ENCODE assay signal across 32 mouse cellular contexts in genomic region chr14:34223362-34223898, GRCm38 (mm10). TPM values are rescaled to one million over a fixed set of nuclear protein-coding genes. Genes with fewer than 3 reads are reported as not detected.
DNase-seq lines count a peak whose midpoint lies in the region; ATAC-seq and TF ChIP-seq lines count a peak whose summit lies in the region.
"Had no signal": no experiment of that assay in that cellular context is flagged by ENCODE, and none has a peak within 500 bp of the region (broad histone marks: within the 10 kb centered on the region; RNA-seq: fewer than 3 reads in every experiment).

No protein-coding gene starts in this region.

- no peak for TF ChIP-seq CTCF in lung, postnatal 0 days (IDR thresholded peaks at IDR 0.05)

- H3K27ac ChIP-seq in midbrain, embryonic 11.5 days (ENCODE audit: low read depth, low read length) = no peak overlapping the region
- H3K27ac ChIP-seq in midbrain, embryonic 13.5 days = no peak overlapping the region
- no peak overlapping the region for H3K27ac ChIP-seq in lung, postnatal 0 days (ENCODE audit: low read length)
- no peak overlapping the region for H3K27ac ChIP-seq in stomach, embryonic 14.5 days (ENCODE audit: low read length)
- H3K27ac ChIP-seq: embryonic facial prominence, embryonic 13.5 days; forebrain, embryonic 12.5 days; gastrocnemius, adult 2 months; hindbrain, embryonic 10.5 days; kidney, postnatal 0 days; left cerebral cortex, adult 2 months; liver, embryonic 14.5 days; neural tube, embryonic 12.5 days had no signal

- no peak overlapping the region for H3K4me3 ChIP-seq in midbrain, embryonic 11.5 days (ENCODE audit: low read depth, low read length)
- H3K4me3 ChIP-seq in midbrain, embryonic 13.5 days (replicated peaks) = no peak overlapping the region
- H3K4me3 ChIP-seq in lung, postnatal 0 days (ENCODE audit: low read depth, low read length) = no peak overlapping the region
- no peak overlapping the region for H3K4me3 ChIP-seq in stomach, embryonic 14.5 days (ENCODE audit: low read depth, low read length)
- H3K4me3 ChIP-seq: embryonic facial prominence, embryonic 13.5 days; erythroblast, embryonic 14.5 days; forebrain, embryonic 12.5 days; gastrocnemius, adult 2 months; hindbrain, embryonic 10.5 days; left cerebral cortex, adult 2 months; neural tube, embryonic 12.5 days had no signal

- ATAC-seq in midbrain, embryonic 11.5 days (ENCODE audit: low FRiP score) = no peak
- no peak for ATAC-seq in midbrain, embryonic 13.5 days
- ATAC-seq in lung, postnatal 0 days = peak; percentile 95
- ATAC-seq in stomach, embryonic 14.5 days (ENCODE audit: insufficient number of reproducible peaks, insufficient read depth, low FRiP score, low read depth) = 0 out of 2 replicates have a peak, but pooled peaks have one; percentile 25
- ATAC-seq: hindbrain, embryonic 16.5 days; Patski had no signal

- H3K4me2 ChIP-seq in midbrain, embryonic 11.5 days = no peak overlapping the region
- H3K4me2 ChIP-seq in midbrain, embryonic 13.5 days (replicated peaks) = no peak overlapping the region
- no peak overlapping the region for H3K4me2 ChIP-seq in lung, postnatal 0 days (replicated peaks; ENCODE audit: low read depth, low read length)
- H3K4me2 ChIP-seq in stomach, embryonic 14.5 days (replicated peaks; ENCODE audit: low read depth, low read length) = no peak overlapping the region
- H3K4me2 ChIP-seq: embryonic facial prominence, embryonic 13.5 days; forebrain, embryonic 12.5 days; heart, embryonic 11.5 days; neural tube, embryonic 12.5 days had no signal

- H3K9me3 ChIP-seq in midbrain, embryonic 11.5 days (ENCODE audit: control insufficient read depth, low read length) = no peaks in the 10 kb centered on the region
- H3K9me3 ChIP-seq in midbrain, embryonic 13.5 days = no peaks in the 10 kb centered on the region
- H3K9me3 ChIP-seq in lung, postnatal 0 days (ENCODE audit: low read length) = no peaks in the 10 kb centered on the region
- no peaks in the 10 kb centered on the region for H3K9me3 ChIP-seq in stomach, embryonic 14.5 days (ENCODE audit: control insufficient read depth, low read depth, low read length)
- H3K9me3 ChIP-seq: embryonic facial prominence, embryonic 13.5 days; forebrain, embryonic 12.5 days; G1E; hindbrain, embryonic 10.5 days; neural tube, embryonic 12.5 days had no signal

- peak; percentile 23 for DNase-seq in midbrain, embryonic 11.5 days (ENCODE audit: low spot score, missing footprints)
- DNase-seq in lung, postnatal 0 days (ENCODE audit: low spot score) = peak; percentile 83
- DNase-seq in right cerebral cortex, adult 18-20 months = no peak
- no peak for DNase-seq in kidney, adult 9 months
- no peak for DNase-seq in layer of hippocampus, postnatal 36 days
- DNase-seq: adrenal gland, adult 2 months; cerebellum, adult 11-12 months; cerebellum, postnatal 25 days; gastrocnemius, adult 2 months; heart, postnatal 10 days; kidney, adult 18-20 months; layer of hippocampus, adult 9-11 months; midbrain, embryonic 14.5 days; right cerebral cortex, postnatal 25 days; spleen, adult 18-20 months; thymus, adult 18-20 months had no signal

- H3K4me1 ChIP-seq in midbrain, embryonic 11.5 days (ENCODE audit: control insufficient read depth, insufficient read depth, low read length) = no peaks in the 10 kb centered on the region
- peaks cover 5% of the 10 kb centered on the region; the same call in 1 of the 2 replicates for H3K4me1 ChIP-seq in midbrain, embryonic 13.5 days (replicated peaks)
- H3K4me1 ChIP-seq in lung, postnatal 0 days (ENCODE audit: insufficient read depth, low read depth, low read length) = peaks cover 13% of the 10 kb centered on the region; the same call in 1 of the 2 replicates
- H3K4me1 ChIP-seq in stomach, embryonic 14.5 days (ENCODE audit: control insufficient read depth, insufficient read depth, low read length) = peaks cover 2% of the 10 kb centered on the region; the same call in 1 of the 2 replicates
- H3K4me1 ChIP-seq: forebrain, embryonic 12.5 days had no signal

- no peak overlapping the region for H3K9ac ChIP-seq in midbrain, embryonic 11.5 days (ENCODE audit: low read length)
- H3K9ac ChIP-seq in midbrain, embryonic 13.5 days (replicated peaks) = no peak overlapping the region
- H3K9ac ChIP-seq in lung, postnatal 0 days (replicated peaks; ENCODE audit: low read depth) = no peak overlapping the region
- H3K9ac ChIP-seq in stomach, embryonic 14.5 days (replicated peaks; ENCODE audit: low read depth, low read length) = no peak overlapping the region
- H3K9ac ChIP-seq: embryonic facial prominence, embryonic 13.5 days; forebrain, embryonic 12.5 days; liver, embryonic 14.5 days; neural tube, embryonic 12.5 days had no signal

- WGBS in midbrain, embryonic 11.5 days = 70% methylated on average over 5 of the region's 5 CpGs
- 73% methylated on average over 5 of the region's 5 CpGs for WGBS in midbrain, embryonic 13.5 days
- 31% methylated on average over 5 of the region's 5 CpGs for WGBS in lung, postnatal 0 days
- 62% methylated on average over 5 of the region's 5 CpGs for WGBS in stomach, embryonic 14.5 days

- peaks cover 10% of the 10 kb centered on the region for H3K27me3 ChIP-seq in midbrain, embryonic 11.5 days (ENCODE audit: control insufficient read depth, insufficient read depth, low read length)
- peaks cover 28% of the 10 kb centered on the region for H3K27me3 ChIP-seq in midbrain, embryonic 13.5 days
- 0 out of 2 replicates have a peak, but pooled peaks cover 2% of the 10 kb centered on the region for H3K27me3 ChIP-seq in lung, postnatal 0 days (replicated peaks; ENCODE audit: insufficient read depth, low read length)
- H3K27me3 ChIP-seq in stomach, embryonic 14.5 days (ENCODE audit: control insufficient read depth, insufficient read depth, low read length) = peaks cover 9% of the 10 kb centered on the region; the same call in 1 of the 2 replicates
- H3K27me3 ChIP-seq: CH12.LX had no signal

- no peaks in the 10 kb centered on the region for H3K36me3 ChIP-seq in midbrain, embryonic 11.5 days (ENCODE audit: control insufficient read depth, insufficient read depth, low read length)
- H3K36me3 ChIP-seq in midbrain, embryonic 13.5 days = no peaks in the 10 kb centered on the region
- H3K36me3 ChIP-seq in lung, postnatal 0 days (ENCODE audit: insufficient read depth, low read length) = no peaks in the 10 kb centered on the region
- H3K36me3 ChIP-seq in stomach, embryonic 14.5 days (ENCODE audit: control insufficient read depth, insufficient read depth, low read length) = no peaks in the 10 kb centered on the region
- H3K36me3 ChIP-seq: embryonic facial prominence, embryonic 13.5 days; forebrain, embryonic 12.5 days; G1E; hindbrain, embryonic 10.5 days; neural tube, embryonic 12.5 days had no signal

- no peak for TF ChIP-seq EP300 in lung, postnatal 0 days (IDR thresholded peaks at IDR 0.05)

RNA-seq across cellular contexts. Expression of gene Syt15, which starts 4.0 kb away (rescaled TPM):
- 0.10 and 0.11 TPM in 2 replicates for polyA plus RNA-seq in midbrain, embryonic 11.5 days (2014; fragmentation: Nextera tagmentation; extraction: Ambion mirVana)
- polyA plus RNA-seq in midbrain, embryonic 13.5 days (2015; fragmentation: Nextera tagmentation; extraction: Ambion mirVana) = 0.49 and 0.63 TPM in 2 replicates
- 1.2 and 1.3 TPM in 2 replicates for polyA plus RNA-seq in lung, postnatal 0 days (2015; fragmentation: Nextera tagmentation; extraction: Ambion mirVana)
- 0.58 and 0.81 TPM in 2 replicates for polyA plus RNA-seq in stomach, embryonic 14.5 days (2014; fragmentation: Nextera tagmentation; extraction: Ambion mirVana)
- under 1 TPM; 0.40 to 0.45 TPM for total RNA-seq in layer of hippocampus, postnatal 36 days (2021)
- total RNA-seq: CH12.LX; megakaryocyte progenitor cell, adult 5-6 weeks had no signal
- polyA plus RNA-seq: erythroblast, embryonic 14.5 days; G1E had no signal

RNA-seq across cellular contexts. Expression of gene Gprin2, which starts 22.0 kb away (rescaled TPM):
- 0.39 and 0.60 TPM in 2 replicates for polyA plus RNA-seq in midbrain, embryonic 11.5 days (2014; fragmentation: Nextera tagmentation; extraction: Ambion mirVana)
- 5.3 and 5.4 TPM in 2 replicates for polyA plus RNA-seq in midbrain, embryonic 13.5 days (2015; fragmentation: Nextera tagmentation; extraction: Ambion mirVana)
- polyA plus RNA-seq in lung, postnatal 0 days (2015; fragmentation: Nextera tagmentation; extraction: Ambion mirVana) = 0.06 and 0.08 TPM in 2 replicates
- polyA plus RNA-seq in stomach, embryonic 14.5 days (2014; fragmentation: Nextera tagmentation; extraction: Ambion mirVana) = 0.29 and 0.32 TPM in 2 replicates
- total RNA-seq in layer of hippocampus, postnatal 36 days (2021) = 1 to 10 TPM; 1.4 to 2.9 TPM
- total RNA-seq: megakaryocyte progenitor cell, adult 5-6 weeks had no signal
- polyA plus RNA-seq: erythroblast, embryonic 14.5 days; G1E had no signal

Comparison
In these comparisons a context has a peak if more than half of its experiments do, and no peak if none do; other contexts are left out.
1. ATAC-seq: peak in lung, postnatal 0 days (single experiment) and stomach, embryonic 14.5 days (single experiment); none in midbrain, embryonic 11.5 days (single experiment) and midbrain, embryonic 13.5 days (single experiment).
2. DNase-seq: peak in midbrain, embryonic 11.5 days (single experiment) and lung, postnatal 0 days (single experiment); none in right cerebral cortex, adult 18-20 months (single experiment), kidney, adult 9 months (single experiment) and layer of hippocampus, postnatal 36 days (0 of 2).